8 mouse cellular contexts compared by ENCODE assay signal in the genomic region with DNA sequence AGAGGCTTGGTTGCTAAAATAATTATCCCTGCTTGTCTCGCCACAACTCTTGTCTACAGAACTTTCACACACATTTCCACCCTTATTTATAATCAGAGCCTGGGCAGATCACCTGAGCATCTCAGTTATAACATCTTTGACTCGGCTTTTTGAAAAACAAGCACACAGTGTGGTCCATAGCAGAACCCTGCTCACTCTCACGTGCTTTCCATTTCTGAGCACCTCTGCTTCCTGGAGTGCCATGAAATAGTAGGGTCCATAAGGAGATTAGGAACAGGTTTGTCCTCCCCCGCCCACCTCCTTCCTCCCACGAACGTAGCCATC. TPM values are rescaled to one million over a fixed set of nuclear protein-coding genes. Genes with fewer than 3 reads are reported as not detected.
A peak's percentile ranks its signal among the peaks of the same experiment; 100 is the strongest.
DNase-seq lines count a peak whose midpoint lies in the region; ATAC-seq lines count a peak whose summit lies in the region.

No protein-coding gene starts in this region.

- peak overlapping the region; percentile 99 for H3K4me2 ChIP-seq in kidney, embryonic 14.5 days (replicated peaks; ENCODE audit: low read depth, low read length)
- peak overlapping the region; percentile 82 for H3K4me2 ChIP-seq in heart, embryonic 16.5 days (ENCODE audit: low read depth, low read length)

- H3K4me1 ChIP-seq in kidney, embryonic 14.5 days (ENCODE audit: control insufficient read depth, insufficient read depth, low read length) = no peaks in the 10 kb centered on the region
- no peaks in the 10 kb centered on the region for H3K4me1 ChIP-seq in brown adipose tissue, adult 24 weeks (ENCODE audit: control insufficient read depth, insufficient read depth, insufficient read length, low read length)
- peaks cover 10% of the 10 kb centered on the region for H3K4me1 ChIP-seq in heart, embryonic 16.5 days (ENCODE audit: control insufficient read depth, insufficient read depth, low read length)

- H3K9me3 ChIP-seq in kidney, embryonic 14.5 days (ENCODE audit: control insufficient read depth, low read length) = no peaks in the 10 kb centered on the region
- no peaks in the 10 kb centered on the region; the same call in 1 of the 2 replicates for H3K9me3 ChIP-seq in heart, embryonic 16.5 days (replicated peaks; ENCODE audit: control insufficient read depth, low read length)

- H3K4me3 ChIP-seq in kidney, embryonic 14.5 days (ENCODE audit: low read length) = peak overlapping the region; percentile 63
- H3K4me3 ChIP-seq in brown adipose tissue, adult 24 weeks (ENCODE audit: insufficient read depth, low read depth, low read length) = peak overlapping the region; percentile 67
- peak overlapping the region; percentile 58 for H3K4me3 ChIP-seq in heart, embryonic 16.5 days (ENCODE audit: low read length)

- H3K36me3 ChIP-seq in kidney, embryonic 14.5 days (ENCODE audit: control insufficient read depth, insufficient read depth, low read length) = no peaks in the 10 kb centered on the region
- H3K36me3 ChIP-seq in heart, embryonic 16.5 days (ENCODE audit: control insufficient read depth, insufficient read depth) = no peaks in the 10 kb centered on the region

- 12% methylated on average over 6 of the region's 6 CpGs for WGBS in kidney, embryonic 14.5 days
- 21% methylated on average over 6 of the region's 6 CpGs for WGBS in heart, embryonic 16.5 days

- peak overlapping the region; percentile 55; the same call in 1 of the 2 replicates for H3K9ac ChIP-seq in kidney, embryonic 14.5 days (ENCODE audit: low read depth, low read length)
- H3K9ac ChIP-seq in heart, embryonic 16.5 days (ENCODE audit: low read length) = peak overlapping the region; percentile 58

- H3K27me3 ChIP-seq in kidney, embryonic 14.5 days (ENCODE audit: control insufficient read depth, insufficient read depth, low read length) = peaks cover 16% of the 10 kb centered on the region
- H3K27me3 ChIP-seq in heart, embryonic 16.5 days (ENCODE audit: control insufficient read depth, insufficient read depth, low read length) = peaks cover 12% of the 10 kb centered on the region

- H3K27ac ChIP-seq in kidney, embryonic 14.5 days (ENCODE audit: low read depth, low read length) = no peak overlapping the region
- H3K27ac ChIP-seq in brown adipose tissue, adult 24 weeks (replicated peaks; ENCODE audit: low read depth, low read length) = no peak overlapping the region
- no peak overlapping the region for H3K27ac ChIP-seq in heart, embryonic 16.5 days (ENCODE audit: low read length)

- DNase-seq in kidney, postnatal 4 days = no peak
- DNase-seq in right cerebral cortex, postnatal 14 days = no peak

- peak; percentile 29; the same call in 1 of the 2 replicates for ATAC-seq in kidney, embryonic 14.5 days (ENCODE audit: low FRiP score, low TSS enrichment)
- ATAC-seq in heart, embryonic 16.5 days (replicated peaks; ENCODE audit: extremely low read depth, insufficient read depth, low FRiP score) = no peak
- 0 out of 2 replicates have a peak, but pooled peaks have one; percentile 3 for ATAC-seq in megakaryocyte-erythroid progenitor cell, adult 5-6 weeks (replicated peaks; ENCODE audit: low FRiP score, low TSS enrichment, poor library complexity, severe bottlenecking)
- no peak for ATAC-seq in erythroblast, adult 5-6 weeks (replicated peaks; ENCODE audit: low FRiP score, poor library complexity, severe bottlenecking)
- no peak for ATAC-seq in granulocyte monocyte progenitor cell, adult 5-6 weeks (replicated peaks; ENCODE audit: poor library complexity, severe bottlenecking)

RNA-seq across cellular contexts. Expression of a gene that starts 1.4 kb away (rescaled TPM):
- 0.57 and 0.89 TPM in 2 replicates for polyA plus RNA-seq in kidney, embryonic 14.5 days (2014; fragmentation: Nextera tagmentation; extraction: Ambion mirVana)
- polyA plus RNA-seq in brown adipose tissue, adult 24 weeks (2012; ENCODE audit: insufficient read depth, insufficient read length, missing spikeins) = not detected in 2 replicates
- polyA plus RNA-seq in heart, embryonic 16.5 days (2015; fragmentation: Nextera tagmentation; extraction: Ambion mirVana) = 0.64 and 0.80 TPM in 2 replicates
- total RNA-seq in megakaryocyte-erythroid progenitor cell, adult 5-6 weeks (2014; fragmentation: Nextera tagmentation) = 1.7 and 2.0 TPM in 2 replicates
- total RNA-seq in megakaryocyte-erythroid progenitor cell, adult 5-6 weeks (2017) = not detected in 2 replicates
- total RNA-seq in erythroblast, adult 5-6 weeks (2015; ENCODE audit: low replicate concordance) = 0.19 and 1.0 TPM in 2 replicates
- total RNA-seq in erythroblast, adult 5-6 weeks (2017; ENCODE audit: low replicate concordance) = not detected in 2 replicates
- not detected in 2 replicates for total RNA-seq in granulocyte monocyte progenitor cell, adult 5-6 weeks (2014; fragmentation: Nextera tagmentation)
- 0.26 TPM in 1 of 2 replicates, not detected in the other for total RNA-seq in granulocyte monocyte progenitor cell, adult 5-6 weeks (2017)

RNA-seq across cellular contexts. Expression of a gene that starts 15.3 kb away (rescaled TPM):
- polyA plus RNA-seq in kidney, embryonic 14.5 days (2014; fragmentation: Nextera tagmentation; extraction: Ambion mirVana) = 18.3 and 34.2 TPM in 2 replicates
- 5.4 and 7.0 TPM in 2 replicates for polyA plus RNA-seq in brown adipose tissue, adult 24 weeks (2012; ENCODE audit: insufficient read depth, insufficient read length, missing spikeins)
- polyA plus RNA-seq in heart, embryonic 16.5 days (2015; fragmentation: Nextera tagmentation; extraction: Ambion mirVana) = 19.1 and 21.8 TPM in 2 replicates
- 20.4 and 27.5 TPM in 2 replicates for total RNA-seq in megakaryocyte-erythroid progenitor cell, adult 5-6 weeks (2014; fragmentation: Nextera tagmentation)
- 26.9 and 27.0 TPM in 2 replicates for total RNA-seq in megakaryocyte-erythroid progenitor cell, adult 5-6 weeks (2017)
- 7.3 and 20.7 TPM in 2 replicates for total RNA-seq in erythroblast, adult 5-6 weeks (2015; ENCODE audit: low replicate concordance)
- 31.2 and 35.4 TPM in 2 replicates for total RNA-seq in erythroblast, adult 5-6 weeks (2017; ENCODE audit: low replicate concordance)
- total RNA-seq in granulocyte monocyte progenitor cell, adult 5-6 weeks (2014; fragmentation: Nextera tagmentation) = 23.0 and 37.4 TPM in 2 replicates
- total RNA-seq in granulocyte monocyte progenitor cell, adult 5-6 weeks (2017) = 19.8 and 22.3 TPM in 2 replicates

Comparison
In these comparisons a context has a peak if more than half of its experiments do, and no peak if none do; other contexts are left out.
1. ATAC-seq: peak in kidney, embryonic 14.5 days (single experiment) and megakaryocyte-erythroid progenitor cell, adult 5-6 weeks (single experiment); none in heart, embryonic 16.5 days (single experiment), erythroblast, adult 5-6 weeks (single experiment) and granulocyte monocyte progenitor cell, adult 5-6 weeks (single experiment).
2. Peak in every context shown above with its lines, with median percentiles within 50 percentile points of each other: H3K4me3 ChIP-seq.